Mouse (Mus musculus) kidney, embryonic 16.5 days (tissue): ENCODE measurements at regions not wholly inside any gene's neighbourhood (a gene's known extent, or its start where the extent isn't known, plus 50 kb on each side); places are given as distances from the start of the nearest gene placed in this dataset.

Experiments used
- ATAC-seq: fragments of 200-750 bp; cut with Nextera tagmentation; 2 replicates; pipeline ENCODE4 v1.8.0; 2017; ENCODE audit warnings: moderate TSS enrichment; ENCODE audit not compliant: low FRiP score, low TSS enrichment
- H3K27ac ChIP-seq: fragments of 300-500 bp; sonication (generic); 2 replicates; pipeline ENCODE4 v1.5.1; 2014; ENCODE audit warnings: low read length
- H3K27me3 ChIP-seq: fragments of 300-500 bp; sonication (generic); 2 replicates; pipeline ENCODE4 v1.6.1; 2014; ENCODE audit warnings: low read length, control low read depth, mixed read lengths; ENCODE audit not compliant: insufficient read depth
- H3K36me3 ChIP-seq: fragments of 300-500 bp; sonication (generic); 2 replicates; pipeline ENCODE4 v1.6.1; 2014; ENCODE audit warnings: low read length, control low read depth, mixed read lengths; ENCODE audit not compliant: insufficient read depth
- H3K4me1 ChIP-seq: fragments of 300-500 bp; sonication (generic); 2 replicates; pipeline ENCODE4 v1.6.1; 2014; ENCODE audit warnings: low read length, control low read depth, mixed read lengths; ENCODE audit not compliant: insufficient read depth
- H3K4me2 ChIP-seq: fragments of 300-500 bp; sonication (generic); replicated peaks from 2 replicates; pipeline ENCODE4 v1.6.1; 2014; ENCODE audit warnings: low read depth, low read length
- H3K4me3 ChIP-seq: fragments of 300-500 bp; sonication (generic); 2 replicates; pipeline ENCODE4 v1.5.1; 2014; ENCODE audit warnings: mild to moderate bottlenecking, low read length
- H3K9ac ChIP-seq: fragments of 300-500 bp; sonication (generic); replicated peaks from 2 replicates; pipeline ENCODE4 v1.6.1; 2014; ENCODE audit warnings: low read length
- H3K9me3 ChIP-seq: fragments of 300-500 bp; sonication (generic); 2 replicates; pipeline ENCODE4 v1.6.1; 2016; ENCODE audit warnings: low read length, control low read depth
- WGBS: fragments of 180-500 bp; shearing (Covaris S2); extraction: QIAGEN DNeasy Blood & Tissue Kit; methylation state at CpG from one replicate; pipeline ENCODE4 v1.1.7; 2014; 5-methylcytosine and 5-hydroxymethylcytosine counted together

- H3K4me1 ChIP-seq, result no peaks in the 10 kb centered on the region
- no peak overlapping the region for H3K4me3 ChIP-seq
- ATAC-seq, result no peak
- H3K36me3 ChIP-seq, result no peaks in the 10 kb centered on the region
- no peak overlapping the region for H3K27ac ChIP-seq
- H3K27me3 ChIP-seq, result no peaks in the 10 kb centered on the region
- H3K9ac ChIP-seq, result no peak overlapping the region
- no peaks in the 10 kb centered on the region for H3K9me3 ChIP-seq
- WGBS, result 84% methylated on average over 1 of the region's 1 CpGs
- no peak overlapping the region for H3K4me2 ChIP-seq
Measured at GRCm38 (mm10) chr13:14898495-14898894, 268.5 kb downstream of the AW209491 start.

GRCm38 (mm10) chr13:14930137-14930785, 300.3 kb downstream of the AW209491 start:
- H3K4me1 ChIP-seq, result no peaks in the 10 kb centered on the region
- ATAC-seq, result no peak

GRCm38 (mm10) chr13:14966187-14966726, 336.3 kb downstream of the AW209491 start:
- Histone ChIP-seq H3K4me3 (no peak overlapping the region), H3K9ac (no peak overlapping the region), H3K4me2 (no peak overlapping the region), H3K4me1 (no peaks in the 10 kb centered on the region), H3K9me3 (no peaks in the 10 kb centered on the region), H3K36me3 (no peaks in the 10 kb centered on the region), H3K27me3 (no peaks in the 10 kb centered on the region), H3K27ac (no peak overlapping the region)
- no peak for ATAC-seq
- 42% methylated on average over 1 of the region's 1 CpGs for WGBS

More at GRCm38 (mm10) chr13:14930137-14930785, 300.3 kb downstream of the AW209491 start:
- Histone ChIP-seq H3K27ac (no peak overlapping the region), H3K36me3 (no peaks in the 10 kb centered on the region), H3K4me3 (no peak overlapping the region), H3K9me3 (no peaks in the 10 kb centered on the region), H3K27me3 (no peaks in the 10 kb centered on the region), H3K9ac (no peak overlapping the region), H3K4me2 (no peak overlapping the region)
- WGBS, result 79% methylated on average over 3 of the region's 3 CpGs

- Histone ChIP-seq H3K9me3 (no peaks in the 10 kb centered on the region), H3K9ac (no peak overlapping the region), H3K4me1 (no peaks in the 10 kb centered on the region), H3K27ac (no peak overlapping the region), H3K36me3 (no peaks in the 10 kb centered on the region), H3K4me2 (no peak overlapping the region), H3K4me3 (no peak overlapping the region), H3K27me3 (no peaks in the 10 kb centered on the region)
- whole genome bisulfite sequencing, result 52% methylated on average over 3 of the region's 3 CpGs
- ATAC-seq, result no peak
Measured at GRCm38 (mm10) chr13:15002700-15003099, 372.7 kb downstream of the AW209491 start.

- Histone ChIP-seq H3K9ac (no peak overlapping the region), H3K27me3 (no peaks in the 10 kb centered on the region), H3K27ac (no peak overlapping the region), H3K4me3 (no peak overlapping the region), H3K4me1 (no peaks in the 10 kb centered on the region), H3K4me2 (no peak overlapping the region), H3K36me3 (no peaks in the 10 kb centered on the region), H3K9me3 (no peaks in the 10 kb centered on the region)
- ATAC-seq, result peak; percentile 92; the same call in 1 of the 2 replicates
Measured at GRCm38 (mm10) chr13:15011638-15012037, 381.7 kb downstream of the AW209491 start.

- 0 out of 2 replicates have a peak, but pooled peaks cover 6% of the 10 kb centered on the region for H3K4me1 ChIP-seq
- H3K27me3 ChIP-seq, result no peaks in the 10 kb centered on the region
- no peak overlapping the region for H3K4me3 ChIP-seq
- peak; percentile 76; the same call in 1 of the 2 replicates for ATAC-seq
- H3K9me3 ChIP-seq, result no peaks in the 10 kb centered on the region
- H3K9ac ChIP-seq, result no peak overlapping the region
- no peak overlapping the region for H3K27ac ChIP-seq
- H3K36me3 ChIP-seq, result no peaks in the 10 kb centered on the region
- WGBS, result 19% methylated on average over 16 of the region's 16 CpGs
- no peak overlapping the region for H3K4me2 ChIP-seq
Measured at GRCm38 (mm10) chr13:15018811-15019745, 389.1 kb downstream of the AW209491 start.

GRCm38 (mm10) chr13:15026601-15027000, 396.6 kb downstream of the AW209491 start:
- WGBS, result 83% methylated on average over 2 of the region's 2 CpGs
- Histone ChIP-seq H3K4me1 (no peaks in the 10 kb centered on the region), H3K27ac (no peak overlapping the region), H3K4me2 (no peak overlapping the region), H3K9me3 (no peaks in the 10 kb centered on the region), H3K27me3 (no peaks in the 10 kb centered on the region), H3K36me3 (no peaks in the 10 kb centered on the region), H3K4me3 (no peak overlapping the region), H3K9ac (no peak overlapping the region)
- ATAC-seq, result no peak

GRCm38 (mm10) chr13:15052667-15053375, 410.2 kb upstream of the Gli3 start:
- no peak for ATAC-seq
- no peaks in the 10 kb centered on the region for H3K36me3 ChIP-seq
- WGBS, result 51% methylated on average over 4 of the region's 4 CpGs
- H3K4me3 ChIP-seq, result no peak overlapping the region
- H3K4me1 ChIP-seq, result no peaks in the 10 kb centered on the region
- no peak overlapping the region for H3K27ac ChIP-seq
- no peaks in the 10 kb centered on the region for H3K27me3 ChIP-seq
- H3K4me2 ChIP-seq, result no peak overlapping the region
- H3K9me3 ChIP-seq, result no peaks in the 10 kb centered on the region
- H3K9ac ChIP-seq, result no peak overlapping the region

- ATAC-seq, result no peak
- no peaks in the 10 kb centered on the region for H3K27me3 ChIP-seq
- H3K36me3 ChIP-seq, result no peaks in the 10 kb centered on the region
- H3K9ac ChIP-seq, result no peak overlapping the region
- no peaks in the 10 kb centered on the region for H3K4me1 ChIP-seq
- no peaks in the 10 kb centered on the region for H3K9me3 ChIP-seq
- no peak overlapping the region for H3K4me3 ChIP-seq
- H3K4me2 ChIP-seq, result no peak overlapping the region
- 88% methylated on average over 3 of the region's 3 CpGs for WGBS
- no peak overlapping the region for H3K27ac ChIP-seq
Measured at GRCm38 (mm10) chr13:15054705-15055104, 408.3 kb upstream of the Gli3 start.
